Mouse (Mus musculus) cortical plate, adult 2 months (tissue): ENCODE measurements around the gene Matn1. TPM values are rescaled to one million over a fixed set of nuclear protein-coding genes. Genes with fewer than 3 reads are reported as not detected.

Experiments
- H3K27ac ChIP-seq: fragments of 200-500 bp; 2 replicates; pipeline ENCODE4 v1.5.1; 2012; ENCODE audit warnings: low read length, control low read depth, inconsistent platforms; ENCODE audit not compliant: insufficient read depth
- H3K4me1 ChIP-seq: fragments of 200-500 bp; 2 replicates; pipeline ENCODE4 v1.6.1; 2011; ENCODE audit warnings: low read length; ENCODE audit not compliant: control insufficient read depth, insufficient read depth
- H3K4me3 ChIP-seq: fragments of 200-500 bp; 2 replicates; pipeline ENCODE4 v1.5.1; 2011; ENCODE audit warnings: mild to moderate bottlenecking, low read length, control low read depth; ENCODE audit not compliant: insufficient read depth
- CTCF ChIP-seq: fragments of 200-500 bp; IDR thresholded peaks from 2 replicates; pipeline ENCODE4 v1.5.1; 2011; ENCODE audit warnings: mild to moderate bottlenecking, control low read depth, low read length; ENCODE audit not compliant: insufficient read depth; ENCODE audit errors: extremely low read depth
- POLR2A ChIP-seq: fragments of 200-500 bp; IDR thresholded peaks from 2 replicates; pipeline ENCODE4 v1.6.1; 2011; ENCODE audit warnings: mild to moderate bottlenecking, low read length, control low read depth; ENCODE audit not compliant: insufficient read depth; ENCODE audit errors: extremely low read depth
- polyA plus RNA-seq: library from polyadenylated mRNA; depleted of rRNA; stranded (reverse); fragments of >200 nt; gene quantifications from 2 replicates; pipeline ENCODE4 v1.2.3, GENCODE M21; 2012; rRNA removed

Gene Matn1
- polyA plus RNA-seq: 0.36 and 0.46 TPM in 2 replicates

DNA sequence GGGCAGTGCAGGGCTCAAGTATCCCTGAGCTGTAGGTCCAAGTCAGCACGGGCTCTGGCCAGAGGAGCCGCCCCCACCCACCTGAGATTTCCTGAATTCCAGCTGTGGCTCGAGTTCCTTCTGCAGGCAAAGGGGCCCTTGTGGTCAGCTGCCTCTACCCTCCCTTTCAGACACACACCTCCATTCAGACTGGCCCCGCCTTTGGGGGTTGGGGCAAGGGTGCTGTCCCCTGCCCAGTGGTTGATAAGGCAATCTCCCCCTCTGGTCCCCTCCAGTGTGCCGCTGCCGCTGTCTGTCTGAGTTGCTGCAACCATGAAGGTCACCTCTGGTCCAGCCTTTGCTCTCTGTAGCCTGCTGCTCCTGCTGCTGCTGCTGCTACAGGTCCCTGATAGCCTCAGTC is at the start of gene Matn1:
TSS of gene Matn1 (plus strand) at position 274 of the 400 bp plus-strand sequence.
- H3K27ac ChIP-seq: no peak within 1 kb of the TSS
- peaks cover 2% of the 10 kb centered on the region; the same call in 1 of the 2 replicates for H3K4me1 ChIP-seq
- H3K4me3 ChIP-seq: no peak within 1 kb of the TSS
- TF ChIP-seq POLR2A: no peak
- no peak for TF ChIP-seq CTCF

DNA sequence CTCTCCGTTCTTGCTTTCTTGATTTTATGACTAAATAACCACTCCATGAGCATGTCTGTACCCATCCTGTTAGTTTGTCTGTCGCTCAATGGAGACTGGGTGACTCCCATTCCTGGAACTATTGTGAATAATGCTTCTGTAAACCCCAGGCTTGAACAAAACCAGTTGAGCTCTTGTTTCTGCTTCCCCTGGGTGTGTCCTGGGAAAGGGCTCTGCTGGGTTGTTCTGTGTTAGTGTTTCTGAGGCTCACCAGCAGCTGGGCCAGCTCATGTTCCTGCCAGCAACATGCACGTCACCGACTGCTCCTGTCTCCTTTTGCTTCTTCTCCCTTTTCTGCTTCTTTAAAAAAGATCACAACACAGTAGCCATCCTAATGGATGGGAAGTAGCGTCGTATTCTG is 48.5 kb upstream of the Matn1 start:
- TF ChIP-seq POLR2A (no peak), CTCF (no peak)
- H3K27ac ChIP-seq: no peak overlapping the region
- no peak overlapping the region for H3K4me3 ChIP-seq
- H3K4me1 ChIP-seq: peaks cover 2% of the 10 kb centered on the region; the same call in 1 of the 2 replicates

- TF ChIP-seq CTCF (peak; percentile 68), POLR2A (no peak)
- Histone ChIP-seq H3K27ac (no peak overlapping the region), H3K4me1 (peaks cover 2% of the 10 kb centered on the region; the same call in 1 of the 2 replicates), H3K4me3 (no peak overlapping the region)
Measured at GRCm38 (mm10) chr4:130896372-130896771, 47.8 kb upstream of the Matn1 start.

DNA sequence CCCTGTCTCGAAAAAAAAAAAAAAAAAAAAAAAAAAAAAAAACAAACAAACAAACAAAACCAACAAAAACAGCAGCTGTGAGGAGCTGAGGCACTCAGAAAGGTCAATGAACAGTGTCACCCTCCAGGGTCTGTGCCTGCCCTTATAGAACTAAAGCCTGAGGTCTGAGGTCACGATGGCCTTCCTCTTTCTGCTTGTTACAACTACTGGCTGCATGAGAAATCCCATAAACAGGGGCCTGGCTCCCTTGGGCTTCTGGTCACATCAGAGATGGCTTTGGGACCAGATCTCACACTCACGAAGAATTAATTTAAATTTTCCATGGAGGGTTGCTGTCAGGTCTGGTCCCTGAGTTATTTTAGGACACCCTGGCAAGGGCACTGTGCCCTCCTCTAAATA is 44.8 kb upstream of the Matn1 start:
- no peak overlapping the region for H3K27ac ChIP-seq
- H3K4me1 ChIP-seq: no peaks in the 10 kb centered on the region
- no peak overlapping the region for H3K4me3 ChIP-seq
- TF ChIP-seq CTCF (no peak), POLR2A (no peak)

DNA sequence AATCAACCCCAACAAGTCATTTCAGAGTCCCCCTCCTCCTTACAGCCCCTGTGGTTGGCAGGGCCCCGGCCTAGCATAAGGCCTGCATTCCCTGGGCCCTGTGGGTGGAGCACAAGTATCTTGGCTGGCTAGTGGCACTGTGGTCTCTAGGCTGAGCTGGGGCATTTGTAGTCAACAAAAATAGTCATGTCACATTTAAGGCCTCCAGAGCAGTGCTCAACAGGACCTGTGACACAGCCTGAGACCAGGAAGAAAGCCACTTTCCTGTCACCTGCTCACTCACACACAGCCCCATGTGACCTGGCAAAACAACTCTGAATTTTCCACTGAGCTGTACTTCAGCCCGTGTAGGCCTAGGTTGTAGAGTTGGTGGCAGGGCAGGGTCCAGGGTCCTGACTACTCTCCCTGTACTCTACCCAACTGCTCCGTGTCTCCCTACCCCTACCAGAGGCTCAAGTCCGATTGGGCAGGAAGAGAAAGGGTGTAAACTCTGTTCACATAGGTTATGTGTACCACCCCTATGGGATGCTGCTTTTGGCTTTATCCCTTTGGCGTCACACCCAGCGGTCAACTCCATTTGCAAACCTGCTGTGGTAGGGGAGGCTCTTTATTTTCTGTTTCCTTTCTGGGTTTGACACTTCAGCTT is 44.3 kb upstream of the Matn1 start:
- Histone ChIP-seq H3K4me3 (no peak overlapping the region), H3K4me1 (no peaks in the 10 kb centered on the region), H3K27ac (no peak overlapping the region)
- TF ChIP-seq CTCF (no peak), POLR2A (no peak)

DNA sequence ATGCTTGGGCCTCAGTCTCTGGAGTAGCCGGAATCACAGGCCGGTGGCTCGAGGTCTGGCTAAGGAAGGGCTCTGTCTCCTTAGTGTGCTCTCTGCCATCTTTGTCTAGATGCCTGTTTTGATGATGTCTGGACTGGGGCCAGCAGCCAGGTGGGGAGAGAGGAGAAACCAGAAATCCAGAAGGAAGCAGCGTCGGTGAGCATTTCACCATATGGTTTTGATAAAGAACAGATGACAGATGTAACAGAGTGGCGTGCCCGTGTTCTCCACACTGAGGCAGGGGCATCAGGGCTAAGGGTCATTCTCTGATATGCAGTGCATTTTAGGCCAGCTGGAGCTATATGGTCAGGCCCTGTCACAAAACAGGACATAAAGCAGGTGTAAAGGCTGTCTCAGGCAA is 43.4 kb upstream of the Matn1 start:
- TF ChIP-seq POLR2A: no peak
- TF ChIP-seq CTCF: no peak
- no peak overlapping the region for H3K27ac ChIP-seq
- no peak overlapping the region for H3K4me3 ChIP-seq
- no peaks in the 10 kb centered on the region for H3K4me1 ChIP-seq

GRCm38 (mm10) chr4:130902289-130902781 is 41.9 kb upstream of the Matn1 start:
- TF ChIP-seq POLR2A: no peak
- no peak for TF ChIP-seq CTCF
- H3K4me1 ChIP-seq: no peaks in the 10 kb centered on the region
- H3K4me3 ChIP-seq: no peak overlapping the region
- H3K27ac ChIP-seq: no peak overlapping the region

DNA sequence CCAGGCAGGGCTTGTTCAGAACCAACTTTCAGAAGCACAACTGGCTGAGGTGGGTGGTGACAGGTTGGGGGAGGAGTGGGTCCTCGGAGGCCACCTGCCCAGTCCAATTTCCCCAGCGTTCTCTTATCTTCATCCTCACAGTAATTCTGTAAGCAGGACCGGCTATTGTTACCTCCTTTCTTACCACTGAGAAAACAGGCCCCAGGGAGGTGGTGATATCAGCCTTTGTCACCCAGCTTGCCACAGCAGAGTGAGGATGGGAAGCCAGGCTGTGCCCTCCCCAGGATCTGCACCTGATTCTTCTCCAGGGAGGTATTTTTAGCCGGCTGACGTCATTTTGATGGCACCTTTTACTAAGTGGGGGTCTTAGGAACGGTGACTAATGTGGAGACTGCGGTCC is 39.2 kb upstream of the Matn1 start:
- no peak overlapping the region for H3K4me3 ChIP-seq
- no peak overlapping the region for H3K27ac ChIP-seq
- H3K4me1 ChIP-seq: peaks cover 3% of the 10 kb centered on the region
- TF ChIP-seq POLR2A: no peak

DNA sequence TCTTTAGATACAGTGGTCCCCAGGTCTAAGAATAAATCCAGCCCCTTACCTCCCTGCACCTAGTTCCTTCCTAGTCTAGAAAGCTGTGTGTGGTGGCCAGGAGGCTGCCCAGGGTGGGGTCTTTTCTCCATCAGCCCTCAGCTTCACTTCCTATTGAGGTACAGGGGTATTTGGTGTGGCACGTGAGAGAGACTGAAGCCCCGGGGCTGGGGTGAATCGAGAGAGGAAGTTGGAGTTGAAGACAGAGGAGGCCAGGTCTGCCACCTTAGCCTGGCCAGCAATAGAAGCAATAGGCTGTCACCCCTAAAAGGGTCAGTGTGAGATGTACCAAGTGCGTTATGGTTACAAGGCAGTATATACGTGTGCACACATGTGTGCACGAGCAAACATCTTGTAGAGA is 38.3 kb upstream of the Matn1 start:
- no peak overlapping the region for H3K4me3 ChIP-seq
- TF ChIP-seq CTCF (no peak), POLR2A (no peak)
- H3K27ac ChIP-seq: no peak overlapping the region
- H3K4me1 ChIP-seq: peaks cover 3% of the 10 kb centered on the region

DNA sequence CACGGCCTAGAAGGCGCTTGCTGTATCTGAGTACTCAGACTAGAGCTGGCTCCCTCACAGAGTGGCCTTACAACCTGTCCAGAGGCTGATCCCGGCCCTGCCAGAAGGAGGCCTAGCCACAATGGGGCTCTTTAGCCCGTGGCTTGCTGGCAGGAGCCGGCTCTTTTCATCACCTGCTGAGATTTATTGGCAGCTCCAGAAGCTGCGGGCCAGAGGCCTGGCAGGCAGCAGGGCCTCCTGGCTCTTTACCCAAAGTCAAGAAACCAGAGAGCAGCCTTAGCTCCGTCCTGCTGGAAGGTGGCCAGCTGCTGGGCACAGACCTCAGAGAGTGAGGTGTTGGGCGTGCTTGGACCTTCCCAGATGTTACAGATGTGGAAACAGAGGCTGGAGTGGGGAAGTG is 37.9 kb upstream of the Matn1 start:
- no peak overlapping the region for H3K4me3 ChIP-seq
- H3K4me1 ChIP-seq: peaks cover 3% of the 10 kb centered on the region
- no peak for TF ChIP-seq POLR2A
- TF ChIP-seq CTCF: no peak
- H3K27ac ChIP-seq: no peak overlapping the region
